Mouse (Mus musculus) macrophage (primary cell): ENCODE data around the gene Hist2h2bb. TPM values are rescaled to one million over a fixed set of nuclear protein-coding genes. Genes with fewer than 3 reads are reported as not detected.
A peak's percentile ranks its signal among the peaks of the same experiment; 100 is the strongest.

Source experiments
- H3K27ac ChIP-seq: fragments of 350-480 bp; formaldehyde crosslinking; 2 replicates; pipeline ENCODE4 v1.9.0; 2021
- H3K36me3 ChIP-seq: fragments of 350-480 bp; formaldehyde crosslinking; 2 replicates; pipeline ENCODE4 v1.9.0; 2021; ENCODE audit errors: inconsistent target
- H3K4me3 ChIP-seq: fragments of 350-480 bp; formaldehyde crosslinking; 2 replicates; pipeline ENCODE4 v1.9.0; 2021; ENCODE audit errors: inconsistent target
- H3K79me2 ChIP-seq: fragments of 350-480 bp; formaldehyde crosslinking; 2 replicates; pipeline ENCODE4 v1.9.0; 2021; ENCODE audit errors: inconsistent target
- WGBS: methylation state at CpG from one replicate; pipeline ENCODE4 v1.1.7; 2026; ENCODE audit warnings: inconsistent platforms; ENCODE audit not compliant: missing documents; 5-methylcytosine and 5-hydroxymethylcytosine counted together
- polyA plus RNA-seq: library from polyadenylated mRNA; stranded (reverse); fragments of 250-400 nt; gene quantifications from 3 replicates; pipeline ENCODE4 v1.2.4, GENCODE M21; 2018; ENCODE audit warnings: inconsistent platforms

Gene Hist2h2bb
- polyA plus RNA-seq, 1 experiment from 2014 or later = not detected

- peak overlapping the region; percentile 50 for H3K4me3 ChIP-seq
- WGBS = 73% methylated on average over 6 of the region's 6 CpGs
- peaks cover 21% of the 10 kb centered on the region; the same call in 1 of the 2 replicates for H3K79me2 ChIP-seq
- no peaks in the 10 kb centered on the region for H3K36me3 ChIP-seq
- H3K27ac ChIP-seq = peak overlapping the region; percentile 62
These were observed 21.2 kb upstream of the Hist2h2bb start for GRCm38 (mm10) chr3:96248141-96249033.

GRCm38 (mm10) chr3:96249034-96249345, 20.6 kb upstream of the Hist2h2bb start:
- Histone ChIP-seq H3K27ac (0 out of 2 replicates have a peak overlapping the region, but pooled peaks have one; percentile 62), H3K36me3 (no peaks in the 10 kb centered on the region), H3K4me3 (peak overlapping the region; percentile 50; the same call in 1 of the 2 replicates), H3K79me2 (peaks cover 21% of the 10 kb centered on the region; the same call in 1 of the 2 replicates)
- WGBS = 100% methylated on average over 3 of the region's 4 CpGs

GRCm38 (mm10) chr3:96250890-96251289, 18.7 kb upstream of the Hist2h2bb start:
- H3K36me3 ChIP-seq = no peaks in the 10 kb centered on the region
- peaks cover 21% of the 10 kb centered on the region; the same call in 1 of the 2 replicates for H3K79me2 ChIP-seq
- no peak overlapping the region for H3K4me3 ChIP-seq
- peak overlapping the region; percentile 89 for H3K27ac ChIP-seq
- WGBS = 92% methylated on average over 3 of the region's 3 CpGs

DNA sequence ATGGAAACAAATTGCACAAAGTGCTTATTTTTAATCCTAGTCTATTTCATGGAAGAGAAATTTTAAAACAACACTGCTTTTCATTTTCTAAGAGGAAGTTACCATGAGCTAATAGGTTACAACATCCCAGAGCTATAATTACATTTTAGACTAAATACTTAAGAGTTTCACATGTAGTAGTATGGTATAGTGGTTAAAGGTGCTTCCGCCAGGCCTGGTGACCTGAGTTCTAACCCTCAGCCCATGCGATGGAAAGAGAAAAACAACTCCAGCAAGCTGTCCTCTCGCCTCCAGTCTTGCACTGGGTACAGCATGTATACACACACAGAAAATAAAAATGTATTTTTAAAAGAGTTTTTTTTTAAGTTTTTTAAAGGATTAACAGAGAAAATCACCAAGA, 17.8 kb upstream of the Hist2h2bb start:
- WGBS = 22% methylated on average over 3 of the region's 3 CpGs
- H3K4me3 ChIP-seq = peak overlapping the region; percentile 2; the same call in 1 of the 2 replicates

GRCm38 (mm10) chr3:96254683-96255355, 14.7 kb upstream of the Hist2h2bb start:
- Histone ChIP-seq H3K4me3 (no peak overlapping the region), H3K36me3 (no peaks in the 10 kb centered on the region), H3K79me2 (no peaks in the 10 kb centered on the region), H3K27ac (no peak overlapping the region)
- WGBS = 94% methylated on average over 8 of the region's 10 CpGs

More for the DNA sequence above, 17.8 kb upstream of the Hist2h2bb start:
- no peaks in the 10 kb centered on the region for H3K36me3 ChIP-seq
- peak overlapping the region; percentile 89 for H3K27ac ChIP-seq
- H3K79me2 ChIP-seq = peaks cover 21% of the 10 kb centered on the region; the same call in 1 of the 2 replicates

DNA sequence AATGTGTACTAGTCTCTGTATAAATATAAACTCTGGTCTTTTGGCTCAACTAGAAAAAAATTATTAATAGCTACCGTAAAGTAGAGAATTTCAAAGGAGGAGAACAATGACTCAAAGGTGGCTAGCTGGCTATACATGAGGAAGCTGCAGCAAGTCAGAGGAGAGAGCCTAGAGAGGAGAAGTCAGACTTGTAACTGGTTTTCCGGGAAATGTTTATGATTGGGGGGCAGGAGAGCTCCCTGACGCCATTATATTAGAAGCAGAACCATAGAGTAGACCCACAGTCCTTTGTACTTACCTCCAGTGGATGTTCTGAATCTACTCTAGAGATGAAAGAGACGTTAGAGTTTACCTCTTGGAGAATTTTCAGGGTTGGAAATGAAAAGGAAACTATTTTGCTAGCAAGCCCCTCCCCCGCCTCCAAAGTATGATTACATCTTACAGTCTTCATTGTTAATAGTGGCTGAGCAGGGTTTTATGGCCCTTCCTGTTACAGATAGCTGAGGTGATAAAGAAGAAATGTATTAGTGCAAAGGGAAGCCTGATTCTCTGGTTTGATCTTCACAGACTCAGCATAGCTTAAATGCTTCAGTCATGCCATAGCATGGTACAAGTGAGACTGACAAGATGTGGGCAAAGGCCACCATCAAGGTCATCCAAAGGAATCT, 13.5 kb upstream of the Hist2h2bb start:
- peak overlapping the region; percentile 36 for H3K27ac ChIP-seq

DNA sequence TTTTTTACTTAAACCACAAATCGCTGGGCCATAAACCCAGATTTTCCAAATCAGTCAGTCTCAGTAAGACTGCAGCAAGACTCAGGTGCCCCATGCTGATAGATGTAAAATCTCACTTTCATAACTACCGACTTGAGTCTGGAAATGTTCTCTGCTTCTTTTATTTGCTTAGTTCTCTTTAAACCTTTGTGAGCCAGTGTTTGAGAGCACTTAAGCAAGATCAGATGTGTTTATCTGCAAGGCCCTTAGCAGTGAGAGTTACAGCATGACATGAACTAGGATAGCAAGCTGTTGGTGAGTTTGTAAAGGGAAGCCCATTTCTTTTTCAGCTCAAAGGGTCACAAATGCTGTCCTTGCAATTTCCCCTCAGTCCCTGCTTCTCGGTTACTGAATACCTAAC, 12.4 kb upstream of the Hist2h2bb start:
- 94% methylated on average over 3 of the region's 3 CpGs for WGBS
- no peaks in the 10 kb centered on the region for H3K79me2 ChIP-seq
- no peak overlapping the region for H3K4me3 ChIP-seq
- no peaks in the 10 kb centered on the region for H3K36me3 ChIP-seq
- no peak overlapping the region for H3K27ac ChIP-seq

More for the DNA sequence above, 13.5 kb upstream of the Hist2h2bb start:
- Histone ChIP-seq H3K79me2 (no peaks in the 10 kb centered on the region), H3K36me3 (no peaks in the 10 kb centered on the region), H3K4me3 (no peak overlapping the region)
- 37% methylated on average over 5 of the region's 5 CpGs for WGBS

DNA sequence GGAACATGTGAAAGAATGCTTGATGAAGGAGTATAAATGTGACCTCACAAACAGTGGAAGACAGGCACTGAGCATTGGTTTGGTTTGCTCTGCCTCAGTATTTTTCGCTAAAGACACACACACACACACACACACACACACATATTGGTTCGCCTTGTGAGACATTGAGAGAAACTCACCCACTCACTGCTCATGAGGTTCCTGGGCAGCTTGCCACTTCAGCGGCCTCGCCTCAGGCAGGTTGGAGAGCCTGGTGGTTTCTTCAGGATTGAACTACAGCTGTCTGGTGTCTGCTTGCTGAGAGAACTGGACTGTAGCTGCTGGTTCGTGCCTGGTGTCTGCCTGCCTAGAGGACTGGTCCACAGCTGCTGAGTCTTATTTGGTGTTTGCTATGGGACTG, 9.3 kb upstream of the Hist2h2bb start:
- no peaks in the 10 kb centered on the region; the same call in 1 of the 2 replicates for H3K79me2 ChIP-seq

GRCm38 (mm10) chr3:96261623-96262022, 7.9 kb upstream of the Hist2h2bb start:
- no peaks in the 10 kb centered on the region; the same call in 1 of the 2 replicates for H3K79me2 ChIP-seq
- no peaks in the 10 kb centered on the region for H3K36me3 ChIP-seq
- peak overlapping the region; percentile 95 for H3K27ac ChIP-seq
- 100% methylated on average over 1 of the region's 3 CpGs for WGBS
- H3K4me3 ChIP-seq = peak overlapping the region; percentile 51; the same call in 1 of the 2 replicates

More for the DNA sequence above, 9.3 kb upstream of the Hist2h2bb start:
- WGBS = 97% methylated on average over 5 of the region's 5 CpGs
- Histone ChIP-seq H3K36me3 (no peaks in the 10 kb centered on the region), H3K27ac (no peak overlapping the region), H3K4me3 (no peak overlapping the region)

DNA sequence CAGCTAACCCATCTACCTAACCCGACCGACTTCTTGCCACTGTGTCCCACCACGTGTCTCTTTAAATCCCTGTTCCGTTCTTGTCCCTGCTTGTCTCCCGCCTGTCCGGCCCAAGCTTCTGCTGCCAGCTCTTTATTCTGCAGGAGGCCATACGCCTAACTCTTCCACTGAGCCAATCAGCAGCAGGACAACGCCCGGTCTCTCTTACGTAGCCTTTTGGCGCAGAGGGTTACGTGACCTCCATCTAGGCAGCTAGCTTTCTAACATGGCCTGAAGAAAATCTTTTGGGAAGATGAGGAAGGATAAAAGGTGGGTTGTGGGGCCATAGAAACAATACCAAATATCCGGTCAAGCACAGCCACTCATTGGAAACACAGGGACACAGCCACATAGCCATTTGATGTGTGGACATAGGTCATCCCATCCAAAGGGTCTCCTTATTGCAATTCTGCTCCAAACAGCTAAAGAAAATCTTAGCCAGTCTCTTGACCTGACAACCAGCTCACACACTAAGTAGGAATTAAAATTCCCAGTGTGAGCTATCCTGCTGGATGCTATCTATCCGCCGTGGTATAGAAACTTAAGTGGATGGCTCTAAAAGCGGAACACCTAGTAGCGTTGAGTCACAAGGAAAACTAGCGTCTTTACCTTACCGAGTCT, 7.2 kb upstream of the Hist2h2bb start:
- Histone ChIP-seq H3K79me2 (no peaks in the 10 kb centered on the region; the same call in 1 of the 2 replicates), H3K36me3 (no peaks in the 10 kb centered on the region), H3K27ac (peak overlapping the region; percentile 95), H3K4me3 (peak overlapping the region; percentile 51)
- 2% methylated on average over 19 of the region's 19 CpGs for WGBS

DNA sequence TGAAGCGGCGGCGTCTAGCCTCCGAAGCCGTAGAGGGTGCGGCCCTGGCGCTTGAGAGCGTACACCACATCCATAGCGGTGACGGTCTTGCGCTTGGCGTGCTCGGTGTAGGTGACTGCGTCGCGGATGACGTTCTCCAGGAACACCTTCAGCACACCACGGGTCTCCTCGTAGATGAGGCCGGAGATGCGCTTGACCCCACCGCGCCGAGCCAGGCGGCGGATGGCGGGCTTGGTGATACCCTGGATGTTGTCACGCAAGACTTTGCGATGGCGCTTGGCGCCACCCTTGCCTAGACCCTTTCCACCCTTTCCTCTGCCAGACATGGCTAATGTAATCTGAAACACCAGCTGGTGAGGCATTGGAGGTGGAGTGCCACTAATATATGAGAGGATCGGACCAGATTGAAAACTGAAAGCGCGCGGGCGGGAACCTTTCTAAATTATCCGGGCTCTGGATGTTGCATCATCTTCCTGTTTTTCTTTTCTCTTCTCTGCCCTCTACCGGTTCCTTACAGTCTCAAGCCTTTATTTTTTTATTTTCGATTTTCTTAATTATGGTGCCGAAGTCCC, 6.5 kb upstream of the Hist2h2bb start, which contains the start of gene Hist2h4:
TSS of gene Hist2h4 (minus strand) at position 333 of the 572 bp plus-strand sequence.
- Histone ChIP-seq H3K4me3 (peak within 1 kb of the TSS; percentile 51), H3K79me2 (no peaks in the 10 kb centered on the region; the same call in 1 of the 2 replicates)
- WGBS = 1% methylated on average over 40 of the region's 40 CpGs

GRCm38 (mm10) chr3:96263558-96264403, 5.8 kb upstream of the Hist2h2bb start:
- 3% methylated on average over 25 of the region's 27 CpGs for WGBS
- no peaks in the 10 kb centered on the region for H3K36me3 ChIP-seq

More for the DNA sequence above, 6.5 kb upstream of the Hist2h2bb start, which contains the start of gene Hist2h4:
- Histone ChIP-seq H3K27ac (peak within 1 kb of the TSS; percentile 95), H3K36me3 (no peaks in the 10 kb centered on the region)

More at GRCm38 (mm10) chr3:96263558-96264403, 5.8 kb upstream of the Hist2h2bb start:
- Histone ChIP-seq H3K27ac (peak overlapping the region; percentile 95), H3K79me2 (no peaks in the 10 kb centered on the region; the same call in 1 of the 2 replicates), H3K4me3 (peak overlapping the region; percentile 51)
